Mouse (Mus musculus) lung, embryonic 15.5 days (tissue): ENCODE measurements around the gene Unc13a. TPM values are rescaled to one million over a fixed set of nuclear protein-coding genes. Genes with fewer than 3 reads are reported as not detected.
A peak's percentile ranks its signal among the peaks of the same experiment; 100 is the strongest.

Experiments used
- ATAC-seq: fragments of 200-750 bp; cut with Nextera tagmentation; 2 replicates; pipeline ENCODE4 v1.8.0; 2017; ENCODE audit warnings: moderate number of reproducible peaks, borderline replicate concordance; ENCODE audit not compliant: low FRiP score, low TSS enrichment; ENCODE audit errors: extremely low read depth
- H3K27ac ChIP-seq: fragments of 300-500 bp; sonication (generic); 2 replicates; pipeline ENCODE4 v1.5.1; 2015; ENCODE audit warnings: moderate library complexity, mild to moderate bottlenecking, inconsistent platforms
- H3K27me3 ChIP-seq: fragments of 300-500 bp; sonication (generic); 2 replicates; pipeline ENCODE4 v1.6.1; 2015; ENCODE audit warnings: inconsistent platforms
- H3K36me3 ChIP-seq: fragments of 300-500 bp; sonication (generic); 2 replicates; pipeline ENCODE4 v1.6.1; 2015; ENCODE audit warnings: inconsistent platforms
- H3K4me1 ChIP-seq: fragments of 300-500 bp; sonication (generic); 2 replicates; pipeline ENCODE4 v1.6.1; 2015; ENCODE audit warnings: inconsistent platforms
- H3K4me2 ChIP-seq: fragments of 300-500 bp; sonication (generic); 2 replicates; pipeline ENCODE4 v1.6.1; 2015; ENCODE audit warnings: inconsistent platforms, mild to moderate bottlenecking, moderate library complexity
- H3K4me3 ChIP-seq: fragments of 300-500 bp; sonication (generic); 2 replicates; pipeline ENCODE4 v1.5.1; 2015; ENCODE audit warnings: mild to moderate bottlenecking, inconsistent platforms
- H3K9ac ChIP-seq: fragments of 300-500 bp; sonication (generic); 2 replicates; pipeline ENCODE4 v1.6.1; 2015; ENCODE audit warnings: inconsistent platforms
- H3K9me3 ChIP-seq: fragments of 300-500 bp; sonication (generic); 2 replicates; pipeline ENCODE4 v1.6.1; 2016; ENCODE audit warnings: inconsistent platforms
- WGBS: fragments of 180-500 bp; shearing (Covaris S2); methylation state at CpG from one replicate; pipeline ENCODE4 v1.1.7; 2015; 5-methylcytosine and 5-hydroxymethylcytosine counted together
- polyA plus RNA-seq: library from polyadenylated mRNA; unstranded; fragments of >200 nt; fragmentation: Nextera tagmentation; extraction: Ambion mirVana; gene quantifications from 2 replicates; pipeline ENCODE4 v1.2.1, GENCODE M21; 2015

The Unc13a gene
- 0.66 and 0.81 TPM in 2 replicates for polyA plus RNA-seq

- peak within 1 kb of the TSS; percentile 97 for H3K4me2 ChIP-seq
- H3K9ac ChIP-seq, result 0 out of 2 replicates have a peak within 1 kb of the TSS, but pooled peaks have one; percentile 27
- no peak within 1 kb of the TSS for H3K27ac ChIP-seq
- WGBS, result under 1% methylated on average over 42 of the region's 42 CpGs
- no peaks in the 10 kb centered on the region for H3K9me3 ChIP-seq
- H3K36me3 ChIP-seq, result no peaks in the 10 kb centered on the region
- peak; percentile 67; the same call in 1 of the 2 replicates for ATAC-seq
- peak within 1 kb of the TSS; percentile 47 for H3K4me3 ChIP-seq
- H3K27me3 ChIP-seq, result peaks cover 40% of the 10 kb centered on the region
- peaks cover 36% of the 10 kb centered on the region for H3K4me1 ChIP-seq
Measured at GRCm38 (mm10) chr8:71671549-71671965, at the start of gene Unc13a. Unc13a (minus strand) TSS chr8:71671757.

GRCm38 (mm10) chr8:71719928-71720457 is 48.4 kb upstream of the Unc13a start:
- Histone ChIP-seq H3K27ac (no peak overlapping the region), H3K36me3 (no peaks in the 10 kb centered on the region), H3K9ac (no peak overlapping the region), H3K4me1 (0 out of 2 replicates have a peak, but pooled peaks cover 5% of the 10 kb centered on the region), H3K9me3 (no peaks in the 10 kb centered on the region), H3K4me2 (no peak overlapping the region), H3K27me3 (peaks cover 10% of the 10 kb centered on the region), H3K4me3 (no peak overlapping the region)
- ATAC-seq, result no peak
- WGBS, result 42% methylated on average over 7 of the region's 7 CpGs

GRCm38 (mm10) chr8:71719218-71719617 is 47.7 kb upstream of the Unc13a start:
- no peak for ATAC-seq
- Histone ChIP-seq H3K27ac (no peak overlapping the region), H3K4me2 (no peak overlapping the region), H3K4me3 (no peak overlapping the region), H3K27me3 (peaks cover 3% of the 10 kb centered on the region; the same call in 1 of the 2 replicates), H3K4me1 (0 out of 2 replicates have a peak, but pooled peaks cover 5% of the 10 kb centered on the region), H3K9me3 (no peaks in the 10 kb centered on the region), H3K36me3 (no peaks in the 10 kb centered on the region), H3K9ac (no peak overlapping the region)
- WGBS, result 41% methylated on average over 4 of the region's 4 CpGs

GRCm38 (mm10) chr8:71718252-71718651 is 46.7 kb upstream of the Unc13a start:
- H3K27ac ChIP-seq, result no peak overlapping the region
- no peak overlapping the region for H3K9ac ChIP-seq
- 37% methylated on average over 3 of the region's 3 CpGs for WGBS
- no peaks in the 10 kb centered on the region for H3K36me3 ChIP-seq
- 0 out of 2 replicates have a peak, but pooled peaks cover 5% of the 10 kb centered on the region for H3K4me1 ChIP-seq
- no peak overlapping the region for H3K4me2 ChIP-seq
- no peaks in the 10 kb centered on the region for H3K27me3 ChIP-seq
- ATAC-seq, result no peak
- H3K4me3 ChIP-seq, result no peak overlapping the region
- H3K9me3 ChIP-seq, result no peaks in the 10 kb centered on the region

GRCm38 (mm10) chr8:71717096-71717495 is 45.5 kb upstream of the Unc13a start:
- H3K4me3 ChIP-seq, result no peak overlapping the region
- H3K9ac ChIP-seq, result no peak overlapping the region
- 60% methylated on average over 12 of the region's 12 CpGs for WGBS
- no peaks in the 10 kb centered on the region for H3K9me3 ChIP-seq
- no peak for ATAC-seq
- H3K36me3 ChIP-seq, result no peaks in the 10 kb centered on the region
- H3K4me2 ChIP-seq, result no peak overlapping the region
- H3K27me3 ChIP-seq, result no peaks in the 10 kb centered on the region
- H3K4me1 ChIP-seq, result 0 out of 2 replicates have a peak, but pooled peaks cover 5% of the 10 kb centered on the region
- no peak overlapping the region for H3K27ac ChIP-seq

DNA sequence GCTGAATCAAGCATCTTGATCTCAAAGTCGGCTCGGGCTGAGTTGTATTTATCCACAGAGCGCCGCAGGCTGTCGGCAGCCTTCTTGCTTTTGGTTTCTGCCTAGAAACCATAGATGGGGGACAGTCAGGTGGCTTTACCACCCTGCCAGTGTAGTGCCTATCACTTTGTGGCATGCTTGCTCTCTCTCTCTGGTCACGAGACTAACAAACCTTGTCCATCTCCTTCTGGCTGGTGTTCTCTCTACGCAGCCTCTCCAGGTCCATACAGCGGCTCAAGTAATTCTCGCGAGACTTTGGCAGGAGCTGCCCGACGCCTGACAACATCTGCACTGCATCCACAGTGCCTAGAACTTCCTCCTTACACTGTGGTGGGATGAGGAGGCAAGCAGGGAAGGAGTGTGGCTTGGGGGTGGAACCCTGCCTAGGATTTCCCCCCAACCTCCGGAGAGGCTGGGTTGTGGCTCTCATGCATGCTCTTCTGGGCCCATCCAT is 45.0 kb upstream of the Unc13a start:
- no peak for ATAC-seq
- 0 out of 2 replicates have a peak, but pooled peaks cover 5% of the 10 kb centered on the region for H3K4me1 ChIP-seq
- H3K4me3 ChIP-seq, result no peak overlapping the region
- H3K36me3 ChIP-seq, result no peaks in the 10 kb centered on the region
- no peaks in the 10 kb centered on the region for H3K9me3 ChIP-seq
- H3K9ac ChIP-seq, result no peak overlapping the region
- H3K27ac ChIP-seq, result no peak overlapping the region
- no peak overlapping the region for H3K4me2 ChIP-seq
- H3K27me3 ChIP-seq, result no peaks in the 10 kb centered on the region
- WGBS, result 72% methylated on average over 13 of the region's 13 CpGs

GRCm38 (mm10) chr8:71715531-71715930 is 44.0 kb upstream of the Unc13a start:
- H3K4me1 ChIP-seq, result 0 out of 2 replicates have a peak, but pooled peaks cover 5% of the 10 kb centered on the region
- H3K9me3 ChIP-seq, result no peaks in the 10 kb centered on the region
- H3K27ac ChIP-seq, result no peak overlapping the region
- H3K9ac ChIP-seq, result no peak overlapping the region
- ATAC-seq, result no peak
- WGBS, result 31% methylated on average over 8 of the region's 8 CpGs
- no peaks in the 10 kb centered on the region for H3K36me3 ChIP-seq
- no peaks in the 10 kb centered on the region for H3K27me3 ChIP-seq
- H3K4me2 ChIP-seq, result no peak overlapping the region
- no peak overlapping the region for H3K4me3 ChIP-seq

GRCm38 (mm10) chr8:71711574-71711973 is 40.0 kb upstream of the Unc13a start:
- peaks cover 25% of the 10 kb centered on the region for H3K27me3 ChIP-seq
- H3K36me3 ChIP-seq, result no peaks in the 10 kb centered on the region
- H3K4me2 ChIP-seq, result no peak overlapping the region
- 80% methylated on average over 2 of the region's 2 CpGs for WGBS
- H3K27ac ChIP-seq, result no peak overlapping the region
- H3K4me3 ChIP-seq, result no peak overlapping the region
- ATAC-seq, result no peak
- peaks cover 3% of the 10 kb centered on the region; the same call in 1 of the 2 replicates for H3K4me1 ChIP-seq
- no peaks in the 10 kb centered on the region for H3K9me3 ChIP-seq
- H3K9ac ChIP-seq, result no peak overlapping the region

GRCm38 (mm10) chr8:71709800-71710446 is 38.4 kb upstream of the Unc13a start:
- H3K9ac ChIP-seq, result no peak overlapping the region
- peak; percentile 40; the same call in 1 of the 2 replicates for ATAC-seq
- no peak overlapping the region for H3K27ac ChIP-seq
- H3K27me3 ChIP-seq, result peaks cover 30% of the 10 kb centered on the region
- H3K36me3 ChIP-seq, result no peaks in the 10 kb centered on the region
- peak overlapping the region; percentile 46 for H3K4me2 ChIP-seq
- WGBS, result 20% methylated on average over 25 of the region's 25 CpGs
- H3K4me1 ChIP-seq, result peaks cover 3% of the 10 kb centered on the region; the same call in 1 of the 2 replicates
- H3K4me3 ChIP-seq, result 0 out of 2 replicates have a peak overlapping the region, but pooled peaks have one; percentile 8
- no peaks in the 10 kb centered on the region for H3K9me3 ChIP-seq

GRCm38 (mm10) chr8:71709134-71709799 is 37.7 kb upstream of the Unc13a start:
- H3K9ac ChIP-seq, result no peak overlapping the region
- H3K4me2 ChIP-seq, result peak overlapping the region; percentile 46
- no peaks in the 10 kb centered on the region for H3K36me3 ChIP-seq
- H3K4me3 ChIP-seq, result no peak overlapping the region
- H3K4me1 ChIP-seq, result peaks cover 3% of the 10 kb centered on the region; the same call in 1 of the 2 replicates
- H3K9me3 ChIP-seq, result no peaks in the 10 kb centered on the region
- WGBS, result 36% methylated on average over 25 of the region's 25 CpGs
- H3K27me3 ChIP-seq, result peaks cover 35% of the 10 kb centered on the region
- peak; percentile 33; the same call in 1 of the 2 replicates for ATAC-seq
- H3K27ac ChIP-seq, result no peak overlapping the region

GRCm38 (mm10) chr8:71707874-71708273 is 36.3 kb upstream of the Unc13a start:
- no peak overlapping the region for H3K9ac ChIP-seq
- H3K27me3 ChIP-seq, result peaks cover 48% of the 10 kb centered on the region
- no peak for ATAC-seq
- H3K4me3 ChIP-seq, result no peak overlapping the region
- H3K9me3 ChIP-seq, result no peaks in the 10 kb centered on the region
- H3K36me3 ChIP-seq, result no peaks in the 10 kb centered on the region
- peaks cover 3% of the 10 kb centered on the region; the same call in 1 of the 2 replicates for H3K4me1 ChIP-seq
- 34% methylated on average over 8 of the region's 8 CpGs for WGBS
- H3K27ac ChIP-seq, result no peak overlapping the region
- no peak overlapping the region for H3K4me2 ChIP-seq
